Mouse (Mus musculus) cerebellum, adult 2 months (tissue): ENCODE data around the gene C2. TPM values are rescaled to one million over a fixed set of nuclear protein-coding genes. Genes with fewer than 3 reads are reported as not detected.
A peak's percentile ranks its signal among the peaks of the same experiment; 100 is the strongest.

Experiments used
- DNase-seq, 2 experiments: peaks; one replicate each; pipeline ENCODE4 v3.0.0; 2021
- H3K27ac ChIP-seq: fragments of 200-500 bp; 2 replicates; pipeline ENCODE4 v1.5.1; 2012; ENCODE audit warnings: low read length, control low read depth, inconsistent platforms; ENCODE audit not compliant: insufficient read depth
- H3K27me3 ChIP-seq: fragments of 200-500 bp; 2 replicates; pipeline ENCODE4 v1.6.1; 2012; ENCODE audit warnings: inconsistent platforms, mild to moderate bottlenecking, low read length, moderate library complexity; ENCODE audit not compliant: control insufficient read depth, insufficient read depth
- H3K4me1 ChIP-seq: fragments of 200-500 bp; 2 replicates; pipeline ENCODE4 v1.6.1; 2011; ENCODE audit warnings: low read length; ENCODE audit not compliant: control insufficient read depth, insufficient read depth
- H3K4me3 ChIP-seq: fragments of 200-500 bp; replicated peaks from 2 replicates; pipeline ENCODE3; 2011; ENCODE audit warnings: mild to moderate bottlenecking, low read depth, low read length, control low read depth; ENCODE audit not compliant: insufficient read depth
- CTCF ChIP-seq: fragments of 200-500 bp; IDR thresholded peaks from 2 replicates; pipeline ENCODE4 v1.5.1; 2011; ENCODE audit warnings: low read depth, mild to moderate bottlenecking, control low read depth, low read length, moderate library complexity, borderline replicate concordance; ENCODE audit not compliant: insufficient read depth
- POLR2A ChIP-seq: fragments of 200-500 bp; IDR thresholded peaks from 2 replicates; pipeline ENCODE4 v1.6.1; 2011; ENCODE audit warnings: low read length, control low read depth, borderline replicate concordance; ENCODE audit not compliant: insufficient read depth
- WGBS: fragments of 180-500 bp; shearing (Covaris S2); methylation state at CpG from one replicate; pipeline ENCODE4 v1.1.7; 2018; 5-methylcytosine and 5-hydroxymethylcytosine counted together
- polyA plus RNA-seq: library from polyadenylated mRNA; depleted of rRNA; stranded (reverse); fragments of >200 nt; gene quantifications from 2 replicates; pipeline ENCODE4 v1.2.3, GENCODE M21; 2012

The C2 gene
- polyA plus RNA-seq, 1 experiment: 2.9 TPM

DNA sequence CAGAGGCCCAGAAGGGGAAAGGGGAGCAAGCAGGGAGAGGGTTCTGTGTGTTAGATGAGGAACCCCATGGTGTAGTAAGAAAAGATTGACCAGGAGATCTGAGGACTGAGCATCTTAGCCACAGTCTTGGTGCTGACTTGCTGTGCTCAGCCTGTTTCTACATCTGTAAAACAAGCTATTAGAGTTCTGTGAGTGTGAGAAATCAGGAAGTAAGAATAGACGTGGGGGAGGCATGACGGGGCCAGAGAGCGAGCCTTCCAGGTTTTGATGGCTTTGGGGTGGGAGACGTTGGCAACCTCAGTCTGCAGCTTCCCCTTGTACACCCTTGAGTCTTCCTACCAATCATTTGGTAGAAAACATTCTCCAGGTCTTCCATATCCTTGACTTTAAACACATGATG, 39.4 kb downstream of the C2 start:
- Histone ChIP-seq H3K27ac (no peak overlapping the region), H3K4me1 (no peaks in the 10 kb centered on the region), H3K4me3 (no peak overlapping the region), H3K27me3 (no peaks in the 10 kb centered on the region)
- DNase-seq: no peak
- WGBS: 80% methylated on average over 4 of the region's 4 CpGs
- TF ChIP-seq CTCF: no peak
- no peak for TF ChIP-seq POLR2A

DNA sequence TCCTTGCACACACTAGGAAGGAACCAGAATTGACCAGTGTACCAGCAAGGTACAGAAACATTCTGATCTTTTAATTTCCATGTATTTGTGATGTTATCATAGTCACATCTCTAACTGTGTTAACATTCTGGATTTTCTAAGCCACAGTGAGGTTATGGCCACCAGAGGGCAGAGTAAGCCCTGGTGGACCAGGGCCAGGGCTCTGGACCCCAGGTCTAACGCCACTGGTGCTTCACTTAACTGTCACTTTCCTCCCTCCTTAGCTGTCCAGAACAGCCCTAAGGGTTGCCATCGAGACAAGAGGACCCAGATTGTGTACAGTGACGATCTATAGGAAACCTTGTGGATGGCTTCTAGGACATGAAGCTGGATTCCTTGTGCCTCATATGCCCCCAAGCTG, 42.2 kb downstream of the C2 start:
- H3K4me1 ChIP-seq: no peaks in the 10 kb centered on the region
- H3K27me3 ChIP-seq: no peaks in the 10 kb centered on the region
- DNase-seq: peak in 1 of 2 experiments; percentile 40
- H3K27ac ChIP-seq: no peak overlapping the region
- 12% methylated on average over 3 of the region's 3 CpGs for whole genome bisulfite sequencing
- TF ChIP-seq CTCF (peak; percentile 74), POLR2A (no peak)
- no peak overlapping the region for H3K4me3 ChIP-seq

DNA sequence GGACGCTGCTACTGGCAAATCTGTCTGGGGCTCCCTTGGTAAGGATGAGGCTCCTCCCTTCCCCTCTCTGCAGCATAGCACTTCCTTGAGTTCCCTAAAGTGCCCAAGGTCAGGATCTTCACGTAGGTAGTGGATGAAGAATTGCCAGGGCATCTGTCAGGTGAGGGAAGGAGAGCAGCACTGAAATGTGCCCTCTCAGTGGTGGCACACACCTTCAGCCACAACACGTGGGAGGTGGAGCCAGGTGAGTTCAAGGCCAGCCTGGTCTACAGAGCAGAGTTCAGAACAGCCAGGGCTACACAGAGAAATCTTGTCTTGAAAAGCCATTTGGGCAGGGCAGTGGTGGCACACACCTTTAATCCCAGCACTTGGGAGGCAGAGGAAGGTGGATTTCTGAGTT, 43.3 kb downstream of the C2 start:
- Histone ChIP-seq H3K4me1 (no peaks in the 10 kb centered on the region), H3K4me3 (no peak overlapping the region), H3K27ac (no peak overlapping the region), H3K27me3 (no peaks in the 10 kb centered on the region)
- DNase-seq: no peak
- WGBS: 79% methylated on average over 3 of the region's 3 CpGs
- no peak for TF ChIP-seq CTCF
- TF ChIP-seq POLR2A: no peak

DNA sequence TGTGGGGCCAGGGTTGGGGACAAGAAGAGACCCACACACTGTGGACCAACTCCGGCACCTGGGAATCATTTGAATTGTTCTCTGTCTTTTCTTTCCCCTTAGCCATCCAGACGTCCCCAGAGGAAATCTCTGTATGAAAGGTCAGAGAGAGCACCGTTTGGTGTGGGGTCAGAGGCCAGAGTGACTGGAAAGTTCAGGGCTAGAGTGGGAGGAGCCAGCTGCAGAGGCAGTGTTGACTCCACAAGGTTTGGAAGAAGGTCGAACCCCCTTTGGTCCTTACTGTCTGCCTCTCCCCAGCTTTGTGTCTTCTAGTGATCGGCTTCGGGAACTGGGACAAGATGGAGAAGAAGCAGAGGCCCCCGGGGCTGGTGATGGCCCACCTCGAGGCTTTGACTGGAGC, 44.6 kb downstream of the C2 start:
- DNase-seq: no peak
- 80% methylated on average over 8 of the region's 8 CpGs for WGBS
- Histone ChIP-seq H3K27ac (no peak overlapping the region), H3K4me3 (no peak overlapping the region), H3K4me1 (no peaks in the 10 kb centered on the region), H3K27me3 (no peaks in the 10 kb centered on the region)
- TF ChIP-seq POLR2A (no peak), CTCF (no peak)

DNA sequence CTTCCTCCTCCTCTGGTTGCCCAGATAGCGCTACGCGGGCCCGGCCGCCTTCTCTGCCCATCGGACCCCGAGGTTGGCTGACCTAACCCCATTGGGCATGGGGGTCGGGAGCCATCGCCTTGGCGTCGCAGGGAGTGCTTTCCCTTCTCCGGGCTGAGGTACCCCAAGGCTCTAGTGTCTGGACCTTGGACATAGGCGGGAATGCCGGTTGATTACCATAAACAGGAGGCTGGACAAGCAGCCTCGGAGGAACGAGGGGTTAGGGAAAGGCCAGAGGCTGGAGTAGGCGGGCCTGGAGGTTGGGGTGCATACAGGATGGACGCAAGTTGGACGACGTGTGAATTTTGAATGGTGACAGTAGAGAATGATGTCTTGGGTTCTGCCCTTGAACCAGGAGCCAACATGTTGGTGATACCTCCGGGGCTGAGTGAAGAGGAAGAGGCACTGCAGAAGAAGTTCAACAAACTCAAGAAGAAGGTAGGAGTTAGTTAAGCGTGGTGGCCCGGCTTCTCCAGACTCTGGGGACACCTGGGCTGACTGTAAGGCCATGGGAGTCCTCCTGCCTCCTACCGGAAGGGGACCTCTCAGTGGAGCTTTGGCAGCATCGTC, 47.4 kb downstream of the C2 start:
- Histone ChIP-seq H3K4me1 (no peaks in the 10 kb centered on the region), H3K4me3 (peak overlapping the region; percentile 77), H3K27ac (peak overlapping the region; percentile 35), H3K27me3 (no peaks in the 10 kb centered on the region)
- DNase-seq: no peak
- WGBS: 1% methylated on average over 25 of the region's 25 CpGs
- TF ChIP-seq CTCF: no peak
- TF ChIP-seq POLR2A: no peak

DNA sequence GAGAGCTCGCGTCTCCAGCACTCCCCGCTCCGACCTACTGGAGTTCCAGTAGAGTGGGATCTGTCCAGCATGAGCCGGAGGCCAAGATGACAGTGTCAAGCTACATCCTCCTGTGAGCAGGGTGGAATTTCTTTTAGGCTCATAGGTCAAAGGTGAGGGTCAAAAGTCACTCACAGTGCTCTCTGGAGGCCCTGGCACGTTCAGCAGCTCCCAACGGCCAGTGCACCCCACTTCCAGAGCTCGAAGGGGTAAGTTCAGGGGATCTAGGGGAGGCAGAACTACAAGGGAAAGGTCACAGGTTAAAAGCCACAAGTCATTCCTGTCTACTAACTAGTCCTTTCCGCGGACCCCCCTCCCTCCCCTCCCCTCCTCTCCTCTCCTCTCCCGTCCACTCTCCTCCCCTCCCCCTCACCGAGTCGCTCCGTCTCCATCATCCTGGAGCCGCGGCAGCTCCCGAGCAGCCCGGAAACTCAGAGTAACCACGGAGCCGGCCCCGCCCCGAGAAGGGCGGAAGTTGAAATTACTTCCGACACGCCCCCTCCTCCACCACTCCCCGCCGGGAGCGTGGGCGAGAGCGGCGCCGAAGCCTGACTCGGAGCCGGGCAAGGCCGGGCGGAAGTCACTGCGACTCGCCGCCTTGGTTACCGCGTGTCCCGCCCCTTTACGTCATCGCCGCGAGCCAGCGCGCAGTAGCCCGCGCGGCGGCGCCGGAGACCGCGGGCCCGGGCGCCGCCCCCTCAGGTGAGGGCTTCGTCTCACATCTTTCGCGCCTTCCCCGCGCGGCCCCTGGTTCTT, 48.1 kb downstream of the C2 start, which contains the start of the genes Skiv2l and Nelfe:
TSS of gene Skiv2l (minus strand) at position 489 of the 795 bp plus-strand sequence.
TSS of gene Nelfe (plus strand) at position 670 of the 795 bp plus-strand sequence.
- peak; percentile 98 for DNase-seq
- H3K4me3 ChIP-seq: peak within 1 kb of the TSS; percentile 77
- no peak; the same call in 1 of the 2 replicates for TF ChIP-seq CTCF
- TF ChIP-seq POLR2A: peak; percentile 53
- no peaks in the 10 kb centered on the region for H3K4me1 ChIP-seq
- under 1% methylated on average over 58 of the region's 65 CpGs for WGBS
- peak within 1 kb of the TSS; percentile 35 for H3K27ac ChIP-seq
- no peaks in the 10 kb centered on the region for H3K27me3 ChIP-seq

DNA sequence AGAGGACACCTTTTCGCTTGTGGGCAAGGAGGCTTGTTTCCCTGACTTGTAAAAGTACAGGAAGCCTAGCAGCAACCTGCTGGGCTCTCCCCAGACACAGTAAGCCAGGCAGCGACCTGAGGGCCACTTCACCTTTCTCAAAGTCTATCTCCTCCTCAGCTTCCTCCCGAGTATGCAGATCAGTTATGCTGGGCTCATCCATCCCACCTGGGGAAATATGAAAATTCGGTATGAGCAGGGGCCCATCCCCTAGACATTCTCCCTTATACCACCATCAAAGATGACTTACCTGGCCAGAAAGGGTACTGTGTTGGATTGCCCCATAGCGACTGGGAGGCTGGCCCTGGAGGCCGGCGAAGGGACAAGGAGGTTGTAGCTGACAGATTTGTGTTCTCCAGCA, 50.5 kb downstream of the C2 start:
- WGBS: 94% methylated on average over 7 of the region's 7 CpGs
- Histone ChIP-seq H3K27ac (no peak overlapping the region), H3K27me3 (no peaks in the 10 kb centered on the region), H3K4me3 (no peak overlapping the region), H3K4me1 (no peaks in the 10 kb centered on the region)
- no peak for TF ChIP-seq CTCF
- no peak for DNase-seq

DNA sequence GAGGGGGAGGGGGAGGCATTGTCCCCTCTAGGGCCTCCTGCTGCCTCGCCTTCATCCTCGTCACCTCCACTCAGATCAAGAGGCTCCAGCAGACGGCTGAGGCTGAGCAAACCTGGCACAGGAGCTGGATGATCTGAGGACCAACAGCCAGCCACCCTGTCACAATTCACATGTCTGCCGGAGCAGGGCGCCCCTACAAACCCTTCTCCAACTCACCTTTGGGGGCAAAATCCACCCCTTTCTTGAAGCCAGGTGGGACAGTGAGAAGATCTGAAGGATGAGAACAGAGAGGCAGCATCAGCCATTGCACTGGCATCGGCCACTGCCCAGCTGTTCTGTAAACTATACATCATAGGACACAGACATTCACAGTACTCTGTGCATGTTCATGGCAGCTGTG, 50.9 kb downstream of the C2 start:
- Histone ChIP-seq H3K27me3 (no peaks in the 10 kb centered on the region), H3K4me3 (no peak overlapping the region), H3K27ac (no peak overlapping the region), H3K4me1 (no peaks in the 10 kb centered on the region)
- TF ChIP-seq POLR2A (no peak), CTCF (no peak)
- no peak for DNase-seq
- WGBS: 86% methylated on average over 6 of the region's 6 CpGs
